Mouse (Mus musculus) embryonic facial prominence, embryonic 11.5 days (tissue): ENCODE data around the gene Dmrt2. TPM values are rescaled to one million over a fixed set of nuclear protein-coding genes. Genes with fewer than 3 reads are reported as not detected.

Experiments
- ATAC-seq: fragments of 200-750 bp; cut with Nextera tagmentation; replicated peaks from 2 replicates; pipeline ENCODE4 v1.8.0; 2017; ENCODE audit warnings: low read depth; ENCODE audit not compliant: insufficient number of reproducible peaks, low FRiP score, low TSS enrichment
- DNase-seq: peaks from one replicate; pipeline ENCODE4 v3.0.0-alpha.2; 2015; ENCODE audit warnings: low spot score
- H3K27ac ChIP-seq: fragments of 300-500 bp; sonication (generic); replicated peaks from 2 replicates; pipeline ENCODE4 v1.5.1; 2014; ENCODE audit warnings: mild to moderate bottlenecking, low read depth, low read length, control low read depth
- H3K27me3 ChIP-seq: fragments of 300-500 bp; sonication (generic); 2 replicates; pipeline ENCODE4 v1.6.1; 2014; ENCODE audit warnings: mild to moderate bottlenecking, low read length, moderate library complexity, mixed read lengths; ENCODE audit not compliant: control insufficient read depth, insufficient read depth
- H3K36me3 ChIP-seq: fragments of 300-500 bp; sonication (generic); replicated peaks from 2 replicates; pipeline ENCODE4 v1.6.1; 2014; ENCODE audit warnings: low read depth, mild to moderate bottlenecking, low read length, moderate library complexity, mixed read lengths; ENCODE audit not compliant: control insufficient read depth, insufficient read depth
- H3K4me1 ChIP-seq: fragments of 300-500 bp; sonication (generic); 2 replicates; pipeline ENCODE4 v1.6.1; 2014; ENCODE audit warnings: low read length, mixed read lengths; ENCODE audit not compliant: control insufficient read depth, insufficient read depth
- H3K4me2 ChIP-seq: fragments of 300-500 bp; sonication (generic); 2 replicates; pipeline ENCODE4 v1.6.1; 2014; ENCODE audit warnings: low read depth, mild to moderate bottlenecking, control low read depth, low read length, moderate library complexity
- H3K4me3 ChIP-seq: fragments of 300-500 bp; sonication (generic); 2 replicates; pipeline ENCODE4 v1.5.1; 2014; ENCODE audit warnings: low read depth, low read length, control low read depth
- H3K9ac ChIP-seq: fragments of 300-500 bp; sonication (generic); replicated peaks from 2 replicates; pipeline ENCODE4 v1.6.1; 2014; ENCODE audit warnings: mild to moderate bottlenecking, control low read depth, low read length
- H3K9me3 ChIP-seq: fragments of 300-500 bp; sonication (generic); replicated peaks from 2 replicates; pipeline ENCODE4 v1.6.1; 2016; ENCODE audit warnings: mild to moderate bottlenecking, low read length, inconsistent platforms, mixed read lengths; ENCODE audit not compliant: control insufficient read depth
- WGBS: fragments of 180-500 bp; shearing (Covaris S2); extraction: QIAGEN DNeasy Blood & Tissue Kit; methylation state at CpG from one replicate; pipeline ENCODE4 v1.1.7; 2014; 5-methylcytosine and 5-hydroxymethylcytosine counted together
- polyA plus RNA-seq: library from polyadenylated mRNA; unstranded; fragments of >200 nt; fragmentation: Nextera tagmentation; extraction: Ambion mirVana; gene quantifications from 2 replicates; pipeline ENCODE4 v1.2.1, GENCODE M21; 2014

Dmrt2 gene
- polyA plus RNA-seq, 1 experiment from 2014 or later: 7.4 TPM

DNA sequence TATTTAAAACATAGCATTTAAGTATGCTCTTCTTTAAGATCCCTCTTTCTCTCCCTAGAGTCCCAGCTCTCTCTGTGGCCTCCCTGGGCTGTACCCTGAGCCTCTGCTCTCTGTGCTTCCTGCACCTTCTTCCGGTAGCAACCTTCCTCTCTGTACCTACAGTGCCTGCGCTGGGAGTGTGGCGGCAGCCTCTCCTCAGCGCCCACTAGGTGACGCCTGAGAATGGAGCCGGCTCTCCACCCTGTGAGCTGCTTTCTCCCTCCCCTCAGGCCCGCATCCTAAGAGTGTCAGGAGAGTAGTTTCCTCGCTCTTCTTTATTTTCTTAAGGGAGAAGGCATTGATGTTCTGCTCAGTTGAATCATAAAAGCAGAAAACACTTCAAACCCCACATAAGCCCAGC, 41.2 kb downstream of the Dmrt2 start:
- H3K4me3 ChIP-seq: no peak overlapping the region
- peak; percentile 52 for DNase-seq
- no peak overlapping the region for H3K9ac ChIP-seq
- H3K4me1 ChIP-seq: no peaks in the 10 kb centered on the region
- no peak overlapping the region for H3K27ac ChIP-seq
- no peaks in the 10 kb centered on the region for H3K27me3 ChIP-seq
- H3K4me2 ChIP-seq: no peak overlapping the region
- no peak for ATAC-seq
- H3K9me3 ChIP-seq: no peaks in the 10 kb centered on the region
- no peaks in the 10 kb centered on the region for H3K36me3 ChIP-seq
- WGBS: 10% methylated on average over 8 of the region's 8 CpGs

DNA sequence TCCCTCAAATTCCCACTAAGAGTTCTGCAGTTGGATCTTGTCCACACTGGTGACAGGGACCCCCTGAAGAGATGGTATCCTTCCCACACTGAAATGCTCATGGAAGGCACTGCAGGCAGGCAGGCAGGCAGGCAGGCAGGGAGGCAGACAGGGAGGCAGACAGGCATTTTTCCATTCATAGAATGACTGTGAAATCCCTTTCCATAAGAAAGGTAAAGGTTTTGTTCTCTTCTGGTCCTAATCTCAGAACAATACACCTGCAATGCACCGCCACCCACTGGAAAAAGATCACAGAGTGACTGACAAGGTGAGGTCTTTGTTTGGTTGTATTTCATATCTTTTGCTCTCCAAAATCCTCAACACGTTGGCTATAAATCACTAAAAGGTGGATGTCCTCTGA, 42.7 kb downstream of the Dmrt2 start:
- ATAC-seq (no peak), DNase-seq (no peak)
- Histone ChIP-seq H3K9me3 (no peaks in the 10 kb centered on the region), H3K4me2 (no peak overlapping the region), H3K4me3 (no peak overlapping the region), H3K36me3 (no peaks in the 10 kb centered on the region), H3K9ac (no peak overlapping the region), H3K27me3 (no peaks in the 10 kb centered on the region), H3K27ac (no peak overlapping the region), H3K4me1 (no peaks in the 10 kb centered on the region)
- 55% methylated on average over 2 of the region's 2 CpGs for WGBS

DNA sequence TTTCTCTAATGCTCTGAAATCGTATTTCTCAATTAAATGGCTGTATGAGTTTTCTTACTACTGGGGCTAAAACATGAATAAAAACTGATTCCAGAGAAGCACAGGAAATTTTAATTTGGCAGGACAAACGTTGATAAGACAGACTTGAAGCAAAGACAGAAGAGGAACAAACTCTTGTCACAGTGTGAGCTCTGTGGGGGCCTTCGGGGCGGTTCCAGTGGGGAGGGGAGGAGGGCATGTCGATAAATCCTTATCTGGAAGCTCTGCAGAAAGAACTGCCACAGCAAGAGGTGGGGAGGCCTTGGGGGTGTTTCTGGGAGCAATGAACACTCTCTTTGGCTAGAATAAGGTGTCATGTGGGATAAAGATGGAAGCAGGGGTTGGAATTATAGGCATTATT, 50.4 kb downstream of the Dmrt2 start:
- no peak for ATAC-seq

More for the DNA sequence above, 50.4 kb downstream of the Dmrt2 start:
- Histone ChIP-seq H3K27me3 (no peaks in the 10 kb centered on the region), H3K4me2 (no peak overlapping the region), H3K36me3 (no peaks in the 10 kb centered on the region), H3K9ac (no peak overlapping the region), H3K4me1 (no peaks in the 10 kb centered on the region), H3K4me3 (no peak overlapping the region), H3K9me3 (no peaks in the 10 kb centered on the region), H3K27ac (no peak overlapping the region)
- 47% methylated on average over 5 of the region's 5 CpGs for WGBS
- DNase-seq: no peak

Other genes with a start within 250 kb of the Dmrt2 start
- gene Dmrt1, start 166.8 kb upstream of the Dmrt2 start, polyA plus RNA-seq: 0.11 and 0.52 TPM in 2 replicates
- 1.6 and 2.9 TPM in 2 replicates for gene Dmrt3, start 62.1 kb upstream of the Dmrt2 start, polyA plus RNA-seq